Mouse (Mus musculus) megakaryocyte-erythroid progenitor cell, adult 5-6 weeks (primary cell): ENCODE results near the gene Tor1b. TPM values are rescaled to one million over a fixed set of nuclear protein-coding genes. Genes with fewer than 3 reads are reported as not detected.
"Not testable (repeated sequence)": the region's sequence is repeated elsewhere in the genome, so short reads cannot be mapped to it uniquely, and the experiment has no call there.

Experiments
- ATAC-seq: replicated peaks from 2 replicates; pipeline ENCODE4 v1.8.0; 2016; ENCODE audit warnings: mild to moderate bottlenecking, inconsistent platforms; ENCODE audit not compliant: severe bottlenecking, poor library complexity, low FRiP score, low TSS enrichment
- total RNA-seq, 2 experiments: library from RNA; stranded (forward) in 1 of 2; stranded (reverse) in 1 of 2; fragments of 200-1000, 215-1000 nt in 1 of 2; fragments of >200 nt in 1 of 2; fragmentation: Nextera tagmentation in 1 of 2; gene quantifications; 2 replicates each; pipeline ENCODE4 v1.2.3; 2014 to 2017

Tor1b gene
- total RNA-seq, 2 experiments from 2014 or later: 46.5 to 49.8 TPM

- peak; percentile 55 for ATAC-seq
Measured at GRCm38 (mm10) chr2:30929483-30930045, 23.2 kb upstream of the Tor1b start, which contains the start of gene Ptges. TSS of gene Ptges (minus strand) at chr2:30929863.

GRCm38 (mm10) chr2:30930846-30931245 lies 21.9 kb upstream of the Tor1b start:
- not testable (repeated sequence) for ATAC-seq

DNA sequence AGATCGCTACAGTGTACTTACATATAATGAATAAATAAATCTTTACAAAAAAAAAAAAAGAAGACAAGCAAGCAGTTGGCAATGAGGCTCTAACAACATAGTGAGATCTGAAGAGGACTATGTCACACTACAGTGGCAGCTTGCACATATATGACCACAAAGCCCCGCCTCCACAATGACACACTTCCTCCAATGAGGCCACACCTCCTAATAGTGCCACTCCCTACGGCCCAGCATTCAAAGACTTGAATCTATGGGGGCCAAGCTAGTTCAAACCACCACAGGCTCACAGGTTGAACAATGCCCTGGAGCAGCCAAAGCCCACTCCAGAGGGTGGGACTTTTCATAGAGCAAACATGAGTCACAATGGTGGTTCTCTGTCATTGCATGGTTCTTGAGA lies 20.8 kb upstream of the Tor1b start:
- ATAC-seq: no peak

DNA sequence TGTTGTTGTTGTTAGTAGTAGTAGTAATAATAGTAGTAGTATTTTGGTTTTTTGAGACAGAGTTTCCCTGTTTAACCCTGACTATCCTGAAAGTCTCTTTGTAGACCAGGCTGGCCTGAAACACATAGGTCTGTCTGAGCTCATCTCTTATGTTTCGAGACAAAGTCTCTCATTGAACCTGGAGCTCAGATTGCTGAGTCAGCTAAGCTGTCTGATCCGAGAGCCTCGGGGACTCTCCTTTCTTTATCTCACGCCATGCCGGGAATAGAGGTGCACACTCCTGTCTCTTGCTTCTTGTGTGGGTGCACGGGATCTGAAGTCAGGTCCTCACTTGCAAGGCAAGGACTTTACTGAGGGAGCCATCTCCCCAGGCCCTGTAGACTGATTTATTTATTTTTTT lies 19.7 kb upstream of the Tor1b start:
- no peak for ATAC-seq

- peak; percentile 38; the same call in 1 of the 2 replicates for ATAC-seq
Measured at GRCm38 (mm10) chr2:30933917-30934450, 18.8 kb upstream of the Tor1b start.

GRCm38 (mm10) chr2:30936808-30937207 lies 16.0 kb upstream of the Tor1b start:
- no peak for ATAC-seq

GRCm38 (mm10) chr2:30937731-30938130 lies 15.0 kb upstream of the Tor1b start:
- no peak for ATAC-seq

GRCm38 (mm10) chr2:30938574-30938991 lies 14.2 kb upstream of the Tor1b start:
- ATAC-seq: no peak

GRCm38 (mm10) chr2:30941586-30941985 lies 11.2 kb upstream of the Tor1b start:
- no peak for ATAC-seq

GRCm38 (mm10) chr2:30942116-30942515 lies 10.6 kb upstream of the Tor1b start:
- ATAC-seq: not testable (repeated sequence)

DNA sequence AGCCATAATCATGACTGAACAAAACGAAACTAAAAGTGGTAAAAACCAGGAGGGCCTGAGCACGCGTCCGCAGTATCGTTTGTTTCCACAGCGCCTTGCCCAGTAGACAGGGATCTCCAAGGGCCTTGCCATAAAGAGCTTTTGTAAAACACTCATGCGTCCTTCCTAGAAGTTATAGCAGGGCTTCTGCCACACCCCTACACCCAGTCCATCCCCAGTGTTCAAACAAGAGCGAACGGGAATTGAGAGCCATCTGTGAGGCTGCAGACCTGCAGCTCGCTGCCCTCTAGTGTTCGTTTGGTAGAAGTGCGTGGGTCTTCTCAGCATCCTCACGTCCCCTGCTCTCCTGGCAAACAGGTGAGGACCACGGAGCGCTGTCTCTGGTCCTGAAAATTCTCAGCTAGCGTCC lies 10.2 kb upstream of the Tor1b start:
- ATAC-seq: peak; percentile 94

DNA sequence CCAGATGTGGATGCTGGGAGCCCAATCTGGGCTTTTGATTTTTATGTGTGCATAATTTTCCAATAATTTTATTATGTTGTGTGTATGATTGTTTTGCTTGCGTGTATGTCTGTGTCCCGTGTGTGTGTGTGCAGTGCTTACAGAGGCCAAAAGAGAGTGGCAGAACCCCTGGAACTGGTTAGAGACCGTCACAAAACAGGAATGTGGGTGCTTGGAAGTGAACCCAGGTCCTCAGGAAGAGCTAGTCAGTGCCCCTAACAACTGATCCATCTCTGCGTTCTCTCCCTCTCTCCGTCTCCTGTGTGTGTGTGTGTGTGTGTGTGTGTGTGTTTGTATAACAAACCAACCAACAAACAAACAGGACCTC lies 319 bp upstream of the Tor1b start:
- no peak for ATAC-seq

DNA sequence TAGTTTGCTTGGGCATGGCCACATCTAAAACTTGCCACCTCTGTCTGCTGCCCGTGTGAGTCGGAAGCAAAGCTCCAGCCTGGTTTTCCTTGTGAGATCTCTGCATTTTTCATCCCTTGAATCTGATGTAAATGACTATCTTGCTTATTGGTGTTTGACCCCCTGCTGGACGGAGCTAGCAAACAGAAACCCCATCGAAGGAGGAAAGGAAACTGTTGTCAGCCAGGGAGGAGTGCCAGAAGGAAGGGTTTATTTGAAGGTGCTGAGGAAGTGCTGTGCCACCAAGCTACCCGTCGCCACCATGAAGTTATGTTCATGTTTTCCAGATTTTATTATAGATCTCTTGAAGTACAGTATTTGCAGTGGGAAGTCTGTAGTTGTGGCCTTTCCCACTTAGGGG lies 2.0 kb downstream of the Tor1b start:
- ATAC-seq: no peak

GRCm38 (mm10) chr2:30957511-30957910 lies 4.8 kb downstream of the Tor1b start:
- no peak for ATAC-seq

DNA sequence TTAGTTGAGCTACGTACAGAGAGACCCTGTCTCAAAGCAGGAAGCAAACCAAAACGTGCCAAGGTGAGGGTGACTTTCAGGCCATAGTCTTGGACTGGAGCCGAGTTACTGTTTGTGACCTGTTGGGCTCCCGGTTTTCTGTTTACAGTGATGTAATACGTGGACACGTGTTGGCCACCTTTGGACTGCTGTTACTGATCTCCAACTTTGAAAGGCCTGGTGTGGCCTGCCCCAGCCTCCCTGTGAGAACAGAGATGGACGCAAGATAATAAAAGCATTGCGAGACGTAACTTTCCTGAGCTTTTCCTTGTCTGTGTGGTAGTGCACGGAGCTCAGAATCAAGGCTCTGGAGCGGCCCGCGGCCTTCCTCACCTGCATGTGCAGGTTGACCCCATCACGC lies 6.0 kb downstream of the Tor1b start:
- no peak for ATAC-seq

GRCm38 (mm10) chr2:30959856-30960255 lies 7.1 kb downstream of the Tor1b start:
- no peak for ATAC-seq

DNA sequence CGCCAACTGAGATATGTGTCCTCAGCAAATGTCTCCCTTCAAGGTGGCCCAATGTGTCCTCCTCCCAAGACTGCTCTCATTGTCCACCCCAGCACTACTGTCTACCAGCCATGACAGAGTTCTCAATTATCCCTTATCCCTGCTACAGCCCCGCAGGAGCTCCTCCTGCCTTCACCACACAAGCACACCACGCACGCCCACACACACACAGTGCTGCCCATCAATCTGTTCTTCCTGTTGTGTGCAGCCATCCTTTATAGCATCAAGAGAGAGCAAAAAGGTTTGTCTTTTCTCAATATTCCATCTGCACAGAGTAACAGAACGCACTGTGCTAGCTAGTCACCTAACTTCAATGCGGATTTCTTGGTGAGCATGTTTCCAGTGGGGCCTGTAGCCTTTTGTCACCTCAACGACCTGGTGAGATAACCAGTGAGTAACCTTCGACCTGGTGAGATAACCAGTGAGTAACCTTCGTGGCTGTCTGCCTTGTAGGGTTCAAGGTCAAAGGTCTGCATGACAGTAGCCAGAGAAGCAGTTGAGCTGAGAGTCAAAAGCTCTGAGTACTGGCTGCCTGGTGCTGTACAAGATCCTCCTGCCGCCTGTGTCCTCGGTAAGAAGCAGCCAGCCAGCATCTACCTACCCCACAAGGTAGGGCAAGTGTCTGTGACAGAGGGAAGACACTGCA lies 10.0 kb downstream of the Tor1b start:
- no peak for ATAC-seq

DNA sequence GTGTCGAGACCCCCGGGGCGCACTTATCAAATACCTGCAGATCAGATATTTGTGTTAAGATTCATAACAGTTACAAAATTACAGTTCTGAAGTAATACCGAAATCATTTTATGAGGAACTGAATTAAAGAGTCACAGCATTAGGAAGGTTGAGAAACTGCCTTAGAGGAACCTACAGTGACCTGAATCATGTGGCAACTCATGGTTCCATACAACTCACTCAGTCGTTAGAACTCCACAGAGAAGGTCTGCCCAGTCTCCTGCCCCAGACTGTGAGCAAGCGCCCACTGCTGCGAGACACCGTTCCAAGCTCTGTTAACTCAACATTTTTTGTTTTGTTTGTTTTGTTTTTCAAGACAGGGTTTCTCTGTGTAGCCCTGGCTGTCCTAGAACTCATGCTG lies 12.9 kb downstream of the Tor1b start:
- ATAC-seq: no peak

DNA sequence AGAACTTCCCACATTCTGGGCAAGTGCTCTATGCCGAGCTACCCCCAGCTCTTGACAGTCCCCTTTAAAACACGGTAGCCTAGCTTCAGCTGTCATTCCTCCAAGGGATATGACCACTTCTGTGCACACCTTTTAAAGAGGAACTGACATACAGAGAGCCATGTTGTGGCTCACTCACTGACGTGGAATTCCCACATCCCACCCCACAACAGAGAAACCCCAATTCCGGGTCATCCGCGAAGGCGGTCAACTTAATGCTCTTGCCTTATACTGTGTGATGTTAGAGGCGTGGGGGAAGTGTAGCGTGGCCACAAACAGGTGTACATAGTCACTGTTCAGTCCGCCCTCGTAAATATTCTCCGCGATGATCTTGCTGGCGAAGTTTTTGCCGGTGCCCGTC lies 14.1 kb downstream of the Tor1b start:
- ATAC-seq: no peak

DNA sequence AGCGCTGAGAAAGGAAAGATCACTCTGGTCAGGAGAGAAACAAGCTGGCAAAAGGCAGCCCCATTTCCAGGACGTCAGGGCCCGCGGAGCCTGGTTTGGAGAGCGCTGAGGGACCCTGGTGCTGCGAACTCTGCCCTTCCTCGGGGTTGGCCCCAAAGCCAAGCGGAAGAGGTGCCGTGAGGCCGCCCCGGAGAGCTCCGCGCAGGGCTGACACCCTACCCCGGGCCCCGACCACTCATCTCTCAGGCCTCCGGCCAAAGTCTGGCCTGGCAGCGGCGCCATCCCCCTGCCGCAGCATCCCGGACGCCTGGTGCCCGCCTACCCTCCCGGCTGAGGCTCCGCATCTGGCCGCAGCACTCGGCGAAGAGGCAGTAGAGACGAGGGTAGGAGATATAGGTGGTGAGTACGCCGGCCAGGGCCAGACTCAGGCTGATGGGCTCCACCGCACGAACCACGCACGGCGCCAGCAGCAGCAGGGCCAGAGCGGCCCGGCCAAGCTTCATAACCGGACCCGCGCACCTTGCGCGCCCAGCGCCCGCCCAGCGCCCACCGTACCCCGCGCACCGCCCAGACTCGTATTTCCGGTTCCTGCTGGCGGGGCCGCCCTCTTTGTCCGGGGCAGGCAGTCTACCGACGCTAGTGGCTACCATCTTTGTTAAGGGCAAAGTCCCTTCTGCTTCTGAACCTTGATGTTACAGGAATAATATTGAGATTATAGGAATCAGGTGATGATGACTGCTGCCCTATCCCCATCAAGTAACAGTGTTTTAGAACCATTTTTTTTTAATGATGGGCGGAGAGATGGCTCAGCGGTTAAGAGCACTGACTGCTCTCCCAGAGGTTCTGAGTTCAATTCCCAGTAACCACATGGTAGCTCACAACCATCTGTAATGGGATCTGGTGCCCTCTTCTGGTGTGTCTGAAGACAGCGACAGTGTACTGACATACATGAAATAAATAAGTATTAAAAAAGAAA lies 14.9 kb downstream of the Tor1b start, which contains the start of gene Tor1a:
TSS of gene Tor1a (minus strand) at position 582 of the 976 bp plus-strand sequence.
- peak; percentile 79 for ATAC-seq
